Mouse (Mus musculus): ENCODE results near the gene Mtnr1a.
"Not testable (repeated sequence)": the region's sequence is repeated elsewhere in the genome, so short reads cannot be mapped to it uniquely, and the experiment has no call there.

The Mtnr1a gene

DNA sequence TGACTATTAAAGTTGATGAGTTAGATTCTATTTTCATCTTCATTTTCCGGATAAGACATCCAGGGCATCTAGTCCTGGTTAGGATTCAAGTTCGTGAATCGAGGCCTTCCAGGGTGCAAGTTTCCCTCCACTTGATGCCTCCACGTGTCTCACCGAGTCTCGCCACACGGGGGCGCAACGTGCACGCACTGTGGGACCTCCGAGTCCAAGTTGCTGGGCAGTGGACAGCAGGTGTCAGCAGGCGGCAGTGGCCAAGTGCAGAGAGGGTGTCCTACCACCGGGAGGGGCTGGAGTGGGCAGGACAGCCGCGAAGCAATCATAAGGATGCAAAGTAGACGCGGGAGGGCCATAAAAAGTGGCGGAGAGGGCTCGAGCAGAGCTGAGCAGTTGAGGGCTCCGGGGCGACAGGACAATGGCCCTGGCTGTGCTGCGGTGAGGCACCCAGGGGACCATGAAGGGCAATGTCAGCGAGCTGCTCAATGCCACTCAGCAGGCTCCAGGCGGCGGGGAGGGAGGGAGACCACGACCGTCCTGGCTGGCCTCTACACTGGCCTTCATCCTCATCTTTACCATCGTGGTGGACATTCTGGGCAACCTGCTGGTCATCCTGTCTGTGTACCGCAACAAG, at the start of gene Mtnr1a:
Gene Mtnr1a, plus strand, starts transcription at position 379 of the 628 bp plus-strand sequence.
- DNase-seq (ENCODE audit: low read depth, low spot score) = peak; percentile 58

DNA sequence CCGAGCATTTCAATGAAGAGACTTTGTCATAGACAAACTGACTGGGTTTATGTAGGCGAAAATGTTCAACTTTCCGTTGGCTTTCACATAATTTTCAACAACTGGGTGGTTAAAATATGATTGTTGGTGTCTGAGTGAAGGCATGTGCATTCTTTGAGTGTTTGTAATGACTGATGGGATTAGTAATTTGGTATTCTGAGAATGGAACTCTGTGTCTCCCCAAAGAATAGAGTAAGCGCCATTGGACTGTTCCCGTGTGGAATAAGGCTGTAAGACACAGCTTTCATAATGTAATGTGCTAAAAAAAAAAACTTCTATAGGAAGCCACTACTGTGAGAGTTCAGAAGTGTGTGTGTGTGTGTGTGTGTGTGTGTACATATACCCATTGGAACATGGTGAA, 49.7 kb upstream of the Mtnr1a start:
- DNase-seq (ENCODE audit: low read depth, low spot score) = no peak

DNA sequence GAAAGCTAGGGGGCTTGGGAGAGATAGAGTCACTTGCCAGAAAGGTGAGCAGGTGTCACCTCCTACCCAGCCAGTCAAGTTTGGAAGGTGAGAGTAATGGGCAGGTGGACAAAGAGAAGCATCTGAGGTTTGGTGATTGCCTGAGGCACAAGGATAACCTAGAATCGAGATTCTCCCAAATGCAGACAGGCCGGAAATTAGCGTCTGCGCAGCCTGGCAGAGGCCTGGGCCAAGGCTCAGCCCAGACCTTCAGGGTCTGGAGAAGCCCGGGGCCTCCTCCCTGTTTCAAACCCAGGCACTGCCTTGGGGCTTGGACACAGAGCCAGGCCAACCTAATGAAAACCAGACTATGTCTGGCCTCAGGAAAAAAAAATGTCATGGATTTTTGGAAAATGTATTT, 47.8 kb upstream of the Mtnr1a start:
- DNase-seq (ENCODE audit: low read depth, low spot score) = peak; percentile 5

DNA sequence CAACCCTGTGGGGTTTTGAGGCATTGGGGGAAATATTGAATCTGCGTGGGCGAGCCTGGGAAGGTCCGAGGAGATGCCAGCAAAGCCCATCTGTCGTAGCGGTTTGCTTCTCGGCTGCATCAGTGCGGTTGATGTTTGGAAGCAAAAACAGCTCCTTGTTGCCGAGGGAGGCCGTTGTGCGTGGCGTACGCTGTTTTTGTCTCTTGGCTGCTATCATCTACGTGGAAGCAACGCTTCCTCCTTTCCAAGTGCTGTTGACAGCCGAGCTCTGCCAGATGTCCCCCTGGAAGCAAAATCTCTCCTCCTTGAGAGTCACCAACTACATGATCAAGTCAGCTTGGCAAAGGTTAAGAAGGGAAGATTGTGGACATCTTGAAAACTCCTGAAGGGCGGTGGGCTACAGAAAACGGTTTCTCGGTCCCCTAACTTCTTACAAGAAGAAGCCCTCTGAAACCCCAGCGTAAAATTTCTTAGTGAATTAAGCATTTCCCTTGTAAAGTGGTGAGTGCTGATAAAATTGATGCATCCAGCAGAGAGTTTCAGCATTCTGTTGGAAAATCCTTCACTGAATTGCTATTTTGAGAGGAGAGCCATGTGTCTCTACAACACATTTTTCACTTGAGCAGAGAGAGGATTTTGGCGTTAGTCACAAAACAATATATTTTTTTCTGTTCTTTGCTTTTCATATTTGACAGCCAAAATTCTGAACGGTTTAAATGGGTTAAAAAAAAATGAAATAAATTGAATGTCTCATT, 46.8 kb upstream of the Mtnr1a start:
- DNase-seq (ENCODE audit: low read depth, low spot score) = no peak

DNA sequence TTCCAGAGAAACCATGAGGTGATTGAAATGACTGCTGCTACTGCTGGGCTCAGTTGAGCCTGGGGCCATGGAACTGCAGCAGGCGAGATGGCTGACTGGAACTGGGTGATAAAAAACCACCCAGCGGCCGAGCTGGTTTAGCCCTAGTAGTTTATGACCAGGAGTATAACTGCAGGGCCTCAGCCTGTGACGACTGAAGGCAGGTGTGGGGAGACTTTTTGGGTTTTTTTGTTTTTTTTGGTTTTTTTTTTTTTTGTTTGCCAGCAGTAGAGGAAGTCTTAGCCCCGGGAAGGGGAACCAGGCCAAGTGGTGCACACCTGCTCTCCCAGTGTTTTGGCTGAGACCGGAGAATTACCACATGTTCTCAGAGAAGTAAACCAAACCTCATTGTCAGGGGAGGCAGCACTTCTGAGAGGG, 40.8 kb upstream of the Mtnr1a start:
- DNase-seq (ENCODE audit: low read depth, low spot score) = no peak

DNA sequence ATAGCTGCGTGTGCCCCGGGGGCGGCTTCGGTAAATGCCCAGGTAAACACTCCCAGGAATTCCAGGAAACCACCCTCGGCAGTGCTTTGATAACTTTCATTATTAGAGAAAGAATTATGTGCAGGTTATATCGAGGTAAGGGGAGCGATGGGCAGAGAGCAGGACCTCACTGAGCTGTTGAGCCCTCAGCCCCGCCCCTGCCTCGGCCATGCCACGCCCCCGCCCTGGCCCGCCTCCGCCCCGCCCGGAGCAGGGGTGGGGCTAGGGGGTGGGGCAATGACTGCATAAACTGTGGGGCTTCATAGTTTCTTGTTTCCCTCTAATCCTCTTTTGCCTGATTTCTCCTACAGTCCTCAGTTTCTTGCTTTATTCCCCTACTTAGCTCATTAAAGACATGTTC, 30.6 kb upstream of the Mtnr1a start:
- no peak for DNase-seq (ENCODE audit: low read depth, low spot score)

DNA sequence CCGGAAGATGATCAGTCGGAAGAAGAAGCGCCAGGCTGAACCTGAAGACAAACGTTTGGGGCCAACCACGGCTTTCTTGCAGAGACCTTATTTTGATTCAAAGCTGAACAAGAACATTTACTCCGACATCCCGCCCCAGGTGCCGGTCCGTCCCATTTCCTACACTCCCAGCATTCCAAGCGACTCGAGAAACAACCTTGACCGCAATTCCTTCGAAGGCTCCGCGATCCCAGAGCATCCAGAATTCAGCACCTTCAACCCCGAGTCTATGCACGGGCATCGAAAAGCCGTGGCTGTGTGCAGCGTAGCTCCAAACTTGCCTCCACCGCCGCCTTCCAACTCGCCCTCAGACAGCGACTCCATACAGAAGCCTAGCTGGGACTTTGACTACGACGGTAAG, 24.8 kb upstream of the Mtnr1a start:
- DNase-seq (ENCODE audit: low read depth, low spot score) = no peak

DNA sequence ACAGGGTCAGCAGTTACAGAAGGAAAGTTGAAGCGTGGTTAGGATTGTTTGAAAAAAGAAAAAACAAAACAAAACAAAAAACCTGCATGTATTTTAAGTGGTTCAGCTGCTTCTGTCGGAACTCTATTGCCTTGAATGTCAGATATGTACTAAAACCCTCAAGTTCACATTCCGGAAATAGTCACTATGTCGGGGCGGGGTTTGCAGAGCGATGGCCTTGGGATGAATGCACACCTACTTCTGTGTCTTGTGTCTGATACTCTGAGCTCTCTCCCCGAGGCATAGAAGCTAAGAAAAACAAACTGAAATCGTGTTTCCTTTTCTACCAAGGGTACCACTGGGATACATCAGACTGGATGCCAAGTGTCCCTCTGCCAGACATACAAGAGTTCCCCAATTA, 18.5 kb upstream of the Mtnr1a start:
- DNase-seq (ENCODE audit: low read depth, low spot score) = no peak

DNA sequence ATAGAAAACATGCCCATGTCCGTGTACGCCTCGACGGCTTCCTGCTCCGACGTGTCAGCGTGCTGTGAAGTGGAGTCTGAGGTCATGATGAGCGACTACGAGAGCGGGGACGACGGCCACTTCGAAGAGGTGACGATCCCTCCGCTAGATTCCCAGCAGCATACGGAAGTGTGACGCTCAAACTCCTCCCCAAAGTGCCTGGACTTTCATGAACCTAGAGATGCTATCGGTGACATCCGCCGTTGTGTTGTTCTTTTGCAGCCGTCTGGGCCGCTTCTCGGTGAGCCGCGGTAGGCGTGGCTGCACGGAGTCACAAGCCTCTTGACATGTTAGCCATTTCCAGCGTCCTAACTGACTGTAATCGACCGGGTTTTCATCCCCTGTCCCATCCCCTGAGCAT, 17.7 kb upstream of the Mtnr1a start:
- no peak for DNase-seq (ENCODE audit: low read depth, low spot score)

DNA sequence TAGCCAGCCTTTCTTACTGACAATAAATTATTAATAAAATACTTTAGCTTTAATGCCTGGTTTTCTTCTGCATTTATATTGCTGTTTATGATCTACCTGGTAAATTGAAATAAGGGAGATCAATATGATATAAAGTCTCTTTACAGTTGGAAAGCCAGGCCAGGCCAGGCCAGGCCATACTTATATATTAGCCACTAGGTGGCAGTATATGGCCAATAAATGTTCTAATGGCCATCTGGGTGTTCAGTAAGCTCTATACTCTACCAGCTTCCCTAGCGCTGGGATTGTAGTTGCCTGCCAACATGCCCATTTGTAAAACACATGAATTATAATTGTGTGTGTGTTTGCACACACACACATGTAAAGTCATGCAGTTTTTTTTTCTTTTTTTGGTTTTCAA, 16.7 kb upstream of the Mtnr1a start:
- no peak for DNase-seq (ENCODE audit: low read depth, low spot score)

DNA sequence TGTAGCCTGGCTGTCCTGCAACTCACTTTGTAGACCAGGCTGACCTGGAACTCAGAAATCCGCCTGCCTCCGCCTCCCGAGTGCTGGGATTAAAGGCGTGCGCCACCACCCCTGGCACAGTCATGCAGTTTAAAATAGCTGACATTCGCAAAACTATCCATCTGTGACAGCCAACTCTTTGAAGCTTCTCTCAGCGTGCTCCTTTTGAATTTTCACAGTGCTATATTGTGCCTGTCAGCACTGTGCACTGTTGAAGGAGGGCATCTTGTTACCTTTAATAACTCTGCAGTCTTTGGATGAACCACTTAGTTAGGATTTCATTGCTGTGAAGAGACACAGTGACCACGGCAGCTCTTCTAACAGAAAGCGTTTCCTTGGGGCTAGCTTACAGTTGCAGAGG, 16.3 kb upstream of the Mtnr1a start:
- DNase-seq (ENCODE audit: low read depth, low spot score) = no peak

DNA sequence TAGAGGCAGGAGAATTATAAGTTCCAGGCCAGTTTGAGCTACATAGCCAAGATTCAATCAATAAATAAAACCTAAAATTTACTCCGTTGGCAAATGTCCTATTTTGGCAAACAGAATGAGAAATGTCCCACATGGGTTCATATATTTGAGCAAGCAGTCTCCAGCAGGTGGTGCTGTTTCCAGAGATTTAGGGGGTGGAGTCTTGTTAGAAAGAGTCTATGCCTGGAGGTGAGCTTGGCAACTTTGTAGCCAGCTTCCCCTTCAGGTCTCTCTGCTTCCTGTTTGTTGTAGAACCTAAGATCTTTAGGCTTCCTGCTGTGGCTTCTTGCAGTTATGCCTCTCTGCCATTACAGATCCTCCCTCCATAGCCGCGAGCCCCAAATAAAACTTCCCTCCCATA, 13.4 kb upstream of the Mtnr1a start:
- no peak for DNase-seq (ENCODE audit: low read depth, low spot score)

DNA sequence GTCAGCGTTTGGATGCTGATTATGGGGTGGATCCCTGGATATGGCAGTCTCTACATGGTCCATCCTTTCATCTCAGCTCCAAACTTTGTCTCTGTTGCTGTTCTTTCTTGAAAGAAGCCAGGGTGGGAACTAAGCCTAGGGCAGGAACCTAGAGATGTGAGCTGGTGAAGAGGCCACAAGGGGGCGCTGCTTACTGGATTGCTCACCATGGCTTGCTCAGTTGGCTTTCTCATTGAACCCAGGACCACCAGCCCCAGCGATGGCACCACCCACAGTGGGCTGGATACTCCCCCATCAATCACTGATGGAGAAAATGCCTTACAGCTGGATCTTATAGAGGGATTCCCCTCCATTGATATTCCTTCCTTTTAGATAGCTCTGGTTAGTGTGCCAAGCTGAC, 12.1 kb upstream of the Mtnr1a start:
- no peak for DNase-seq (ENCODE audit: low read depth, low spot score)

DNA sequence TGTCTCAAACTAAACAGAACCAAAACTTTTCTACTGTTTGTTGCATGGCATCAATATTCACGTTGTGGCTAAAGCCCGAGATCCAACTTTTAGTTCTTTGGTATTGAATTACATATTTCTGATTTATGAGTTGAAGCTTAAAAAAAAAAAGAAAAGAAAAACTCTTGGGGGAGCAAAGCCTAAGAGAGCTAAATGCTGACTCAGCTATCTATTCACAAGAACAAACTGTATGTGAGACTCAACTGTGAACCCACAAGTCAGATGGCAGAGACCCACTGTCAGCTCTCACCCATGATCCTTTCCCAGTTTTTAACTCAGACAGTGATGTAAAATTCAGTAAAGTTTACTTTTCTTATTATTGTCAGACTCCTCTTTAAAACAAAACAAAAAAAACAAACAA, 8.9 kb upstream of the Mtnr1a start:
- no peak for DNase-seq (ENCODE audit: low read depth, low spot score)

DNA sequence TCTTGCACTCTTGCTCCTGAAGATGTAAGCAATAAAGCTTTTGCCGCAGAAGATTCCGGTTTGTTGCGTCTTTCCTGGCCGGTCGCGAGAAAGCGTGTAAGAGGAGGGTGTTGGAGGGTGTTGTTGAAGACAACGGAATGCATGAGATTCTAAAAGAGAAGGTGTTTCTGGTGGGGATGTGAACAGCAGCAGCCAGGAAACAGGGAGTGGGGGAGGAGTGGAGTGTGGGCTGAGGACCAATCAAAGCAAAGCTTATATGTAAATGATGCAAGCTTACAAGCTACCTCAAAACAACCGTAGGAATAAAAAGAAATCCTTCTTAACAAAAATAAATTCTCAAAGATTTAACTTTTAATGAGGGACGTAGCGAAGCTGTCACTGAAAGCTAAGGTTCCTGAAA, 6.6 kb upstream of the Mtnr1a start:
- no peak for DNase-seq (ENCODE audit: low read depth, low spot score)

DNA sequence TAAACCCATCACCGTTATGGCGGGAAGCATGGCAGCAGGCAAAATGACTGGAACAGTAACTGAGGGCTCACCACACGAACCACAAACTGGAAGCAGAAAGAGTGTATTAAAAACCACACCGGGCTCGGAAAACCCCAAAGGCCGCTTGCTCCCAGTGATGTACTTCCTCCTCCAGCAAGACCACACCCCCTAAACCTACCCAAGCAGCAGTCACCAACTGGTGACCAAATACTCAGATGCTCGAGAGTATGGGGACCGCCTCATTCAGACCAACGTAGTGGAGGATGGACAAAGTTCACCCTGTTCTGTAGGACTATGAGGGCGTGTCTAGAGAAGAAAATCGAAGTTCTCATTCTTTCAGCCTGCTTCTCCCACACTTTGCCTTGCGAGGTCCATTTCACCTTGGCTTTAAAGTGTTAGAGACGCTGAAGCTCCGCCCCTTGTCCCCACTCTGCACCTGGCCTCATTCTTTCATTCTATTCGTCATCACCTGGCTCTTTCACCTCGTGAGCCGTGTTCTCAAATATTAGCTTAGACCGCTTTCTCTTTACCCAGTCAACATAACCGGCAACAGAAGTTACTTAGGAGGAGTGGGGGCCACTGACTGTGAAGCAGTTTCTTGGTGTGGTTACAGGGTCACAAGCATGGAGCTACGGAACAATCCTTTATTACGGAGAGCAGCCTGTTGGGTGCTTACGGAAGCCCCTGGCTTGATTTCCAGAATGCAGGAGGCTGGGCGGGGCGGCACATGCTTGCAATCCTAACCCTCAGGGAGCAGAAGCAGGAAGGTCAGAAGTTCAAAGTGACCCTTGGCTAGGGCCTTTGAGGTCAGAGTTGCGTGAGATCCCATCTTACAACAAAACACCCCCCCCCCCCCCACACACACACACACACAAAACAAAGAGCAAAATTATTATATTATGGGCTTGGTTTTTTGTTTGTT, 5.7 kb upstream of the Mtnr1a start:
- no peak for DNase-seq (ENCODE audit: low read depth, low spot score)

DNA sequence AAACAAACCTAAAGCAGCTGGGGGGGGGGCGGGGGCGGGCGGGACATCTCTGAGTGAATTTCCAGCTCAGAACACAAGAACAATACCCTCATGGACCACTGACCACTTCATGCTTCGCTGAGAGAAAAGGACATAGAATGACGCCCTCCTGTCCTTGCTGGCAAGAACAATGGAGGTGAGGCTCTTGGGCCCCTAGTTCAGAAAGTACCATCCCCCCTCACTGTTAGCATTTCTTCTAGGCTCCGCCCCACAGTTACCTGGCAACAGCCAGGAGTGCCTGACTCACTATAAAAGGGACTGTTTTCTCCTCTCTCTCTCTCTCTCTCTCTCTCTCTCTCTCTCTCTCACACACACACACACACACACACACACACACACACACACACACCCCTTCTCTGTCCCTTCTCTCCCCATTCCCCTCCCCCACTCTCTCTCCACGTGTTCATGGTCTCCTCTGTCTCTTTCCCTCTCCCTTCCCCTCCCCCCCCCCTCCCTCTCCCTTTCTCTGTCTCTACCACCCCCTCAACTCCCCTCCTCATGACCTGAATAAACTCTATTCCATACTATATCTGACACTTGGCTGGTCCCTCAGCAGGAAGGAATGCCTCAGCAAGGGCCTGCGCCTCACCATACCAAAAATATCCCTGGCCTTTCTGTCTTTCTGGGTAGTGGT, 4.6 kb upstream of the Mtnr1a start:
- no peak for DNase-seq (ENCODE audit: low read depth, low spot score)

DNA sequence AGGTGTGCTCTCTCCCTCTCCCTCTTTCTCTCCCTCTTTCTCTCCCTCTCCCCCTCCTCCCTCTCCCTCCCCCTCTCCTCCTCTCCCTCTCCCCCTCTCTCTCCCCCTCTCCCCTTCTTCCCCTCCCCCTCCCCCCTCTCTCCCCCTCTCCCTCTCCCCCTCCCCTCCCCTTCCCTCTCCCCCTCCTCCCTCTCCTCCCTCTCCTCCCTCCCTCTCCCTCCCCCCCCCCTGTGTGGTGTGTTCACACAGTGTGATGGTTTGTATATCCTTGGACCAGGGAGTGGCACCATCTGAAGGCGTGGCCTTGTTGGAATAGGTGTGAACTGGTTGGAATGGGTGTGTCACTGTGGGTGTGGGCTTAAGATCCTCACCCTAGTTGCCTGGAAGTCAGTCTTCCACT, 3.5 kb upstream of the Mtnr1a start:
- not testable (repeated sequence) for DNase-seq (ENCODE audit: low read depth, low spot score)

DNA sequence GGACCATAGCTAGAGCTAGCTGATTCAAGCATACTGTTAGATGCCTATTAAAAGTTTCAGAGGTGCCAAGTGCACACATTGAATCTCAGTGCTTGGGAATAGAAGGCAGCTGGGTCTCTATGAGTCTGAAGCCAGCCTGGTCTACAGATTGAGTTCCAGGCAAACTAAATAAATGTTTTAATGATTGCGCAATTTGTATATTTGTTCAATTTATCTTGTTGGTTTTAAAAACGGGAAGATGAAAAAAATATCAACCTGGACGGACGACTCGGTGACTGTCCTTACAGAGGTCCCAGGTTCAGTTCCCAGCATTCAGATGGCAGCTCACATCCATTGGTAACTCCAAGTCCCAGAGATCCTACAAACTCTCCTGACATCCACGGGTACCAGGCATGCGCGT, 2.0 kb downstream of the Mtnr1a start:
- DNase-seq (ENCODE audit: low read depth, low spot score) = no peak

DNA sequence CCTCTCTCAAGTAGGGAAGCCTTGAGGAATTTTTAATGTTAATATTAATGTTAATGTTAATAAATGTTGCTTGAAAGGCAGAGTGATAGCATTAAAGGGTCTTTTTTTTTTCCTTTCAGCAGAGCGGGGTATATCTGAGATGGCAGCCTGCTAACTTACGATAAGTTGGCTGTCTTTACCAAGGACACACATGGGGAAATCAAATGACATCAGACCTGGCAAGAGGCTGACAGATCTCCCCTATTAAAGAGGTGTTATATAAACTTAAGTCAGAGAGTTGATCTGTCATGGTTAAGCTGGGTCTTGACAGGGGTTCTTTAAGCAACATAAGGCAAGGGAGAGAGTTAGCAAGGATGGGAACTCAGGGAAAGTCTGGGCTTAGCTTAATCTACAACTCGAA, 11.9 kb downstream of the Mtnr1a start:
- DNase-seq (ENCODE audit: low read depth, low spot score) = no peak

DNA sequence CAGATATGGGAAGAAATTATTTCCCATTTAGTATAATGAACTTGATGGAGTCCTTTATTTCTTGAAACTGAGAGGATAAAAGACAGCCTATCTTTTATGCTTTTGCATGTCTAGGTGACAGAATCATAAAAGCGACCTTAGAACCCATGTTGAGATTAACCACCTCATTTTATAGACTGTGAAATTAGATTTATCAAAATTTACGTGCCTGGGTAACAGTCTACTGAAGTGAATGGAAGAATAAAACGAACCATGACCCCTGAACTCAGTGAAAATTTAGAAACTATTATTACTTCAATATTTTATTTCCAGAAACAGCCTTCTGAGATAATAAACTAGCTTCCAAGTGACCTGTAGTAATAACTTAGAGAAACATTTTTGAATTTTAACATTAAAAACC, 24.7 kb downstream of the Mtnr1a start:
- DNase-seq (ENCODE audit: low read depth, low spot score) = no peak
